Mouse (Mus musculus) heart, embryonic 15.5 days (tissue): ENCODE results near the gene Llph. TPM values are rescaled to one million over a fixed set of nuclear protein-coding genes. Genes with fewer than 3 reads are reported as not detected.

Experiments used
- polyA plus RNA-seq: library from polyadenylated mRNA; unstranded; fragments of >200 nt; fragmentation: Nextera tagmentation; extraction: Ambion mirVana; gene quantifications from 2 replicates; pipeline ENCODE4 v1.2.1, GENCODE M21; 2015

The Llph gene
- polyA plus RNA-seq, 1 experiment from 2014 or later = 26.0 TPM

Other genes starting within 250 kb of the Llph start
- gene Helb, start 114.1 kb upstream of the Llph start, polyA plus RNA-seq = 5.9 and 6.6 TPM in 2 replicates
- 103 and 110 TPM in 2 replicates for gene Tmbim4, start 25.5 kb upstream of the Llph start, polyA plus RNA-seq
- 0.59 and 0.94 TPM in 2 replicates for gene Irak3, start 24.9 kb upstream of the Llph start, polyA plus RNA-seq
- 2.8 and 3.3 TPM in 2 replicates for gene Hmga2, start 249.4 kb downstream of the Llph start, polyA plus RNA-seq